Mouse (Mus musculus) hindbrain, embryonic 16.5 days (tissue): ENCODE results near the gene Elovl6. TPM values are rescaled to one million over a fixed set of nuclear protein-coding genes. Genes with fewer than 3 reads are reported as not detected.

ENCODE experiments used
- ATAC-seq: fragments of 200-750 bp; cut with Nextera tagmentation; 2 replicates; pipeline ENCODE4 v1.8.0; 2017; ENCODE audit warnings: moderate TSS enrichment, moderate library complexity
- H3K27ac ChIP-seq: fragments of 300-500 bp; sonication (generic); 2 replicates; pipeline ENCODE4 v1.5.1; 2014; ENCODE audit warnings: low read depth, mild to moderate bottlenecking, control low read depth, low read length, moderate library complexity
- H3K27me3 ChIP-seq: fragments of 300-500 bp; sonication (generic); replicated peaks from 2 replicates; pipeline ENCODE4 v1.6.1; 2014; ENCODE audit warnings: low read length; ENCODE audit not compliant: control insufficient read depth, insufficient read depth
- H3K36me3 ChIP-seq: fragments of 300-500 bp; sonication (generic); 2 replicates; pipeline ENCODE4 v1.6.1; 2014; ENCODE audit warnings: mild to moderate bottlenecking, low read length, moderate library complexity, mixed read lengths; ENCODE audit not compliant: control insufficient read depth, insufficient read depth
- H3K4me1 ChIP-seq: fragments of 300-500 bp; sonication (generic); 2 replicates; pipeline ENCODE4 v1.6.1; 2014; ENCODE audit warnings: low read depth, low read length; ENCODE audit not compliant: control insufficient read depth, insufficient read depth
- H3K4me2 ChIP-seq: fragments of 300-500 bp; sonication (generic); 2 replicates; pipeline ENCODE4 v1.6.1; 2014; ENCODE audit warnings: mild to moderate bottlenecking, low read length, control low read depth, moderate library complexity
- H3K4me3 ChIP-seq: fragments of 300-500 bp; sonication (generic); 2 replicates; pipeline ENCODE4 v1.5.1; 2014; ENCODE audit warnings: mild to moderate bottlenecking, low read length, control low read depth, moderate library complexity
- H3K9ac ChIP-seq: fragments of 300-500 bp; sonication (generic); 2 replicates; pipeline ENCODE4 v1.6.1; 2014; ENCODE audit warnings: low read depth, mild to moderate bottlenecking, control low read depth, low read length, moderate library complexity
- H3K9me3 ChIP-seq: fragments of 300-500 bp; sonication (generic); 2 replicates; pipeline ENCODE4 v1.6.1; 2014; ENCODE audit warnings: mild to moderate bottlenecking, low read length, moderate library complexity; ENCODE audit not compliant: control insufficient read depth
- WGBS: fragments of 180-500 bp; shearing (Covaris S2); extraction: QIAGEN DNeasy Blood & Tissue Kit; methylation state at CpG from one replicate; pipeline ENCODE4 v1.1.7; 2014; 5-methylcytosine and 5-hydroxymethylcytosine counted together
- polyA plus RNA-seq: library from polyadenylated mRNA; unstranded; fragments of >200 nt; fragmentation: Nextera tagmentation; extraction: Ambion mirVana; gene quantifications from 2 replicates; pipeline ENCODE4 v1.2.1, GENCODE M21; 2015

Gene Elovl6
- polyA plus RNA-seq, 1 experiment from 2014 or later = 44.4 TPM

DNA sequence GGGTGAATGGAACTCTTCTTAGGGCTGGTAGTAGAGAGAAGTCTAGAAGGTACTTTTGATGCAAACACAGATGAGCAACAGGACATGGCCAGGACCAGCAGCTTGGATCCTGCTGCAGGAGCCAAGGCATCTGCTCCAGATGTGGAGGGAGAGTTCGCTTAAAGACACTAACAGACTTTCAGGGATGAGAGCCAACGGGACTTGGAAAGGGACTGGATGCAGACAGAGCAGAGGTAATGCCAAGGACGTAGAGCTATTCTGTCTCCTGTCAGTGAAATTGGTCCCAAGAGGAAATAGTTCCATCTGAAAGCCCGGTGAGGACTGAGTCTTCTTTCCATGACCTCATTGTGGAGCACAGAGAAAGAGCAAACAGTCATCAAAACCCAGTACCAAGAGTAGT lies 95.1 kb downstream of the Elovl6 start:
- no peak overlapping the region for H3K4me3 ChIP-seq
- no peaks in the 10 kb centered on the region for H3K27me3 ChIP-seq
- no peak overlapping the region for H3K4me2 ChIP-seq
- no peaks in the 10 kb centered on the region for H3K4me1 ChIP-seq
- ATAC-seq = no peak
- no peak overlapping the region for H3K27ac ChIP-seq
- no peaks in the 10 kb centered on the region for H3K36me3 ChIP-seq
- H3K9me3 ChIP-seq = no peaks in the 10 kb centered on the region
- H3K9ac ChIP-seq = no peak overlapping the region
- 69% methylated on average over 4 of the region's 4 CpGs for WGBS

- Histone ChIP-seq H3K9ac (no peak overlapping the region), H3K4me1 (no peaks in the 10 kb centered on the region), H3K27ac (no peak overlapping the region), H3K4me3 (no peak overlapping the region), H3K4me2 (no peak overlapping the region), H3K36me3 (no peaks in the 10 kb centered on the region), H3K27me3 (no peaks in the 10 kb centered on the region), H3K9me3 (no peaks in the 10 kb centered on the region)
- WGBS = 62% methylated on average over 1 of the region's 1 CpGs
- no peak for ATAC-seq
Measured at GRCm38 (mm10) chr3:129631018-129631417, 98.9 kb downstream of the Elovl6 start.

DNA sequence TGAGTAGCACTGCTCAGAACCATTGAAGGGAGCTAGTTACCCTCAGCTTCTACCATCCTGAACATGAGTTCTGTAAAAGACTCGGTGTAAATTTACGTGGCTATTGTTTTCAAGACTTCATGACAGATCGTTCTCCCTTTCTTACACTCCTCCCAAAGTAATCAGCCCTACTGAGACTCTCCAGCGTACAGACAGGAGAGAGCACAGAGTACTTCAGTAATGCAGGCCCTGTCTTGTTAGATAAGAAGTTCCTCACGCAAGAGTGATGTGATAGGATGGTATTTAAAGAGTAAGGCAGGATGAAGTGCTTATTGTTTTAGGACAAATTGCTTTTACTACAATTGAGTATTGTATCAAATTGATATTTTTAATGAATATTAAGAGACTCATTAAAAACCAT lies 99.7 kb downstream of the Elovl6 start:
- no peak for ATAC-seq
- 94% methylated on average over 5 of the region's 5 CpGs for WGBS

GRCm38 (mm10) chr3:129633518-129633917 lies 101.4 kb downstream of the Elovl6 start:
- H3K4me2 ChIP-seq = no peak overlapping the region
- 79% methylated on average over 8 of the region's 8 CpGs for WGBS
- no peak overlapping the region for H3K27ac ChIP-seq
- no peaks in the 10 kb centered on the region for H3K4me1 ChIP-seq
- H3K36me3 ChIP-seq = 0 out of 2 replicates have a peak, but pooled peaks cover 2% of the 10 kb centered on the region
- H3K9me3 ChIP-seq = no peaks in the 10 kb centered on the region
- no peak overlapping the region for H3K9ac ChIP-seq
- no peak for ATAC-seq
- no peaks in the 10 kb centered on the region for H3K27me3 ChIP-seq
- no peak overlapping the region for H3K4me3 ChIP-seq

More for the DNA sequence above, 99.7 kb downstream of the Elovl6 start:
- Histone ChIP-seq H3K4me3 (no peak overlapping the region), H3K9me3 (no peaks in the 10 kb centered on the region), H3K27me3 (no peaks in the 10 kb centered on the region), H3K4me1 (no peaks in the 10 kb centered on the region), H3K36me3 (0 out of 2 replicates have a peak, but pooled peaks cover 1% of the 10 kb centered on the region), H3K27ac (no peak overlapping the region), H3K4me2 (no peak overlapping the region), H3K9ac (no peak overlapping the region)

DNA sequence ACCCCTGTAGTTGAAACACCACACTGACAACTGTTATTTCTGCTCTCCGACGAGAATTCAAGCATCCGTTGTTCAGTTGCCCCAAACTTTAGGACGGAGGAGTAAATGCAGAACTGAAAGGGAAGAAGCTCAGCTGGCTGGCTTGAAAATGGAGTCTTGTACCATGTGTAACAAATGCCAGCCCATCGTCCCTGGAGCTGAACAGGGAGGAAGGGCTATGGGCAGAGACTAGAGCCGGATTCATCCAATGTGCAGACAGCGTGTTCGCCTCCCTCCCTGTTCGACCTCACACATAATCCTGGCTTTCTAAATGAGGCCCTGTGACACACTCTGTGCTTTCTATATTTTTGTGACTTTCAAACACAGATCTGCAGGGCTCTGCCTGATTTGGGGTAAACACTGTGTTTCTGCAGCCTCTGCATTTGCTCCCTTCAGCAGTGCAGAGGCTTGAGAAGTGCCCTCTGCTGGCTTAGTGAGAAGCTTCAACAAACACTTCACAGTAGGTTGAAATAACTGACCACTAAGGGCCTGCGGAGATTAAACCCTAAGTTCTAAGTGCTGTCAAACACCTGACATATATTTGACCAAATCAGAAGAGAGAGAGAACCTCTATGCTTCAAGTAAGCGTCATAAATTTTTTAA lies 102.2 kb downstream of the Elovl6 start:
- H3K4me3 ChIP-seq = no peak overlapping the region
- no peak overlapping the region for H3K9ac ChIP-seq
- WGBS = 87% methylated on average over 11 of the region's 11 CpGs
- ATAC-seq = peak; percentile 85
- H3K4me2 ChIP-seq = no peak overlapping the region
- H3K27ac ChIP-seq = no peak overlapping the region
- H3K36me3 ChIP-seq = 0 out of 2 replicates have a peak, but pooled peaks cover 2% of the 10 kb centered on the region
- no peaks in the 10 kb centered on the region for H3K9me3 ChIP-seq
- no peaks in the 10 kb centered on the region for H3K27me3 ChIP-seq
- no peaks in the 10 kb centered on the region for H3K4me1 ChIP-seq

DNA sequence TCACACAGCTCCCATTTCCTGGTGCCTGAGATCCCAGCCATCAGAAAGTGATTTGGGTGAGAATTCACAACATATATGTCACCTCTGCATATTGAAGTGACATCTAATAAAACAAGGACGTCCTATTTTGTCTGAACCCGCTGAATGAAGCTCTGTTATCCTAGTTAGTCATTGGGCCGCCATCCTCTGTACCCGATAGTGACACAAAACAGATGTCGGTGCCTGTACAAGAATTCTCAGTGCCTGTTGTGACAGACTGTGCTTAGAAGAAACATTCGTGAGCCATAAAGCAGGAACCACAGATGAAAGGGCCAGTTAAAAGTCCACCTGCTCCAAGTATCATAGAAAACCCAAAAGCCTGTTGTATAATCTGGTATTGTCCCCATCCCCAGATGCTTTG lies 105.3 kb downstream of the Elovl6 start:
- Histone ChIP-seq H3K9ac (no peak overlapping the region), H3K27ac (no peak overlapping the region), H3K4me3 (no peak overlapping the region), H3K36me3 (0 out of 2 replicates have a peak, but pooled peaks cover 2% of the 10 kb centered on the region), H3K27me3 (no peaks in the 10 kb centered on the region), H3K9me3 (no peaks in the 10 kb centered on the region), H3K4me1 (no peaks in the 10 kb centered on the region; the same call in none of the 2 replicates), H3K4me2 (no peak overlapping the region)
- WGBS = 93% methylated on average over 6 of the region's 6 CpGs
- no peak for ATAC-seq

DNA sequence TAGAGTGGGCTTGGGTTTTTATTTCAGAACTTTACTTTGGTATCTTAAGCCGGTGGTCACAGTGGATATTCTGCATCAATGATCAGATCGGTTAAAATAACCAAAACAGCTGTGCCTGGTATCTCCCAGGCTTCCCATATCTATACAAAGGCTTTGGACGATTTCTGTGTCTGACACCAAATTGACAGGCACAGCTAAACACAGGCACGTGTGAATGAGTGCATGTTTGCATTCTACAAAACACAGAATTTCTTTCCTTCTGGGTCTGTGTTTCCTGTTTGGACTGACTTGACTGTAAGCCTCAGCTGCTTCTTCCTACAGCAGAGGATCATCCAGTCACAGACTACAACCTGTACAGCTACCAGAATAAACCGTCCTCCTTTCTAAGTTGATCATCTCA lies 107.5 kb downstream of the Elovl6 start:
- H3K4me1 ChIP-seq = no peaks in the 10 kb centered on the region; the same call in none of the 2 replicates
- H3K36me3 ChIP-seq = 0 out of 2 replicates have a peak, but pooled peaks cover 2% of the 10 kb centered on the region
- no peak overlapping the region for H3K4me2 ChIP-seq
- 64% methylated on average over 5 of the region's 5 CpGs for WGBS
- peak overlapping the region; percentile 61 for H3K27ac ChIP-seq
- H3K9ac ChIP-seq = no peak overlapping the region
- H3K4me3 ChIP-seq = no peak overlapping the region
- H3K27me3 ChIP-seq = no peaks in the 10 kb centered on the region
- ATAC-seq = no peak
- H3K9me3 ChIP-seq = no peaks in the 10 kb centered on the region

DNA sequence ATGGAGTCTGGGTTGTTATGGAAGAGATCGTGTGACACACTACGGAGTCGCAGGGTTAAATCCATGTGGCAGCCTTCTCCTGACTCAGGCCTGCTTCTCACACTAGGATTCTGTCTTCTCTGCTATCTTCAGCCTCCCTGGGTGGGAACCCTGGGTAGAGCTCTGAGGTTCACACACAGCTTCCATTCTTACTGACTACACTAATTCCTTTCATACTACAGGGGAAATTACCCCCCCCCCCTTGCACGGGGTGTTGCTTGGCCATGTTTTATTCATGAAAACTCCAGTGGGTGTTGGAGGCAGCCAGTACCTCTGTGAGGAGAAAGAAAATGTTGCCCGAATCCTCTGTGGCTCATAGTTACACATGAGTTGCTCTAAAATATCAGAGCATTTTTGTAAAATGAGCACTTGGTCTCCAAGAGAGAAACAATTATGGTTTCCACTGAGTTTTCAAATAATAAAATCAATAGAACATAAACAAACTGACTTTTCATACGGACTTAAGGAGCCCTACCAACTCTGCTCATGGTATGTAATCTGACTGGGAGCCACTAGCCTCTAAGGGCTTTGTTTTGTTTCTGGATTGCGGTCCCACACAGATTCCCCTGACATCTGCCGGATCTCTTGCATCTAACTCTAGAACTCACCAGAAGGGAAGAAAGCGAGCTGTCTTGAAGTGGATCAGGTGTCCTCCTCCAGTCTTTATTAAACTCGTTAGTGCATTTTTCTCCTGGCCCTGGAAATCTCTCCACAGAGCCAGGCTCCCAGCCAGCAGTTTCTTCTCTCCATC lies 108.3 kb downstream of the Elovl6 start:
- Histone ChIP-seq H3K27ac (peak overlapping the region; percentile 71), H3K9ac (no peak overlapping the region), H3K27me3 (no peaks in the 10 kb centered on the region), H3K9me3 (no peaks in the 10 kb centered on the region), H3K4me1 (no peaks in the 10 kb centered on the region; the same call in none of the 2 replicates), H3K36me3 (0 out of 2 replicates have a peak, but pooled peaks cover 2% of the 10 kb centered on the region), H3K4me3 (no peak overlapping the region), H3K4me2 (no peak overlapping the region)
- 40% methylated on average over 10 of the region's 10 CpGs for WGBS
- peak; percentile 88 for ATAC-seq

DNA sequence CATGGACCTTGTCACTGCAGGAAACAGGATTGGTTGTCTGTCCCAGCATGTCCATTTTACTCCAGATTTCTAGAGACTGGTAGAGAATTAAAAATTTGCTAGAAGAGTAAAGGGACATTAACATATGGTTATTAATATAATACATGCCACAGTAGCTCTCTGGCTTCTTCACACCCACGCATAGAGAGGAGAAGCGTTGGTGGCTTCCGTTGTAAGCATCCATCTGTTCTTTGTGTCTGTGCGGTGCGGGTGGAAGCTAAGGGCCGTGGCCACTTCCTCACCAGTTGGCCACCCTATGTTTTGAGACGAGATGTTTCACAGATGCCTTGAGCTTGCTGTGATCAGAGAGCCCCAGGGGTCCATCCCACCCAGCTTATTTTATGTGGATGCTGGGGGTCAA lies 109.5 kb downstream of the Elovl6 start:
- H3K9me3 ChIP-seq = no peaks in the 10 kb centered on the region
- no peaks in the 10 kb centered on the region for H3K27me3 ChIP-seq
- H3K9ac ChIP-seq = no peak overlapping the region
- no peak overlapping the region for H3K4me3 ChIP-seq
- 93% methylated on average over 7 of the region's 7 CpGs for WGBS
- 0 out of 2 replicates have a peak, but pooled peaks cover 2% of the 10 kb centered on the region for H3K36me3 ChIP-seq
- no peaks in the 10 kb centered on the region; the same call in none of the 2 replicates for H3K4me1 ChIP-seq
- no peak overlapping the region for H3K4me2 ChIP-seq
- ATAC-seq = no peak
- no peak overlapping the region for H3K27ac ChIP-seq
